In the genomic region with DNA sequence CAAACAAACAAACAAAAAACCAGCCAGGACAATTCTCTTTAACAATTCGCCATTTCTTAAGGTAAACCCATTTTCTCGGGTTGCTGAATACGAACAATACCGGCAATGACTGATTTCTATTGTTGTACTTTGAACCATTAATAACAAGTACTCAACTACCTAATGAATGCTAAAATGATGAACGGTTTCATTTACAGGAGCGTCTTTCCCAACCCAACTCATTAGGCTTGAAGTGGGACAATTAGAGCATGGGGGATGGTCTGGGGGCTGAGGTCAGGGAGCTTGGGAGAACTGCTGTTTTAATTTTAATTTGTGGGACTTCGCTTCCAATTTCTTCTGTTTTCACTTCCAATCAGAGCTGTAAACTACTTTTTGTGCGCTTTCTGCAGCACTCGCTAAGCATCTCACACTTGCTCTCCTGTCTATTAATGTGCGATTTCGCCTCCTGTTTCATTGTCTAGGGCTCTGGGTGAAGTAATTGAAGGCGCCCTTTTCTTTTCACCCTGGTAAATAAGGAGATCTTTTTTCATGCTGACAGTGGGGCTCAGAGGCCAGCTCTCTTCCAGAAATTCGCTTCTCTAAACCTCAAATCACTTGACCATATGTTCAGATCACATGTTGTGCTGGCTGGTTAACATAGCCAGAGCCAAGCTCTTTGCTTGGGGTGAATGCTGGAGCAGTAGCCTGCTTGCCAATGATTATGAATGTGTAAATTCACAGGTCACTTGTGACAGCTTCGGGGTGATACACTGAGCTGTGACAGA, we compare ENCODE assay signal across 14 mouse cellular contexts.
DNase-seq lines count a peak whose midpoint lies in the region; ATAC-seq lines count a peak whose summit lies in the region.
"Had no signal": no experiment of that assay in that cellular context is flagged by ENCODE, and none has a peak within 500 bp of the region (broad histone marks: within the 10 kb centered on the region; RNA-seq: fewer than 3 reads in every experiment).

No protein-coding gene starts in this region.

- H3K9ac ChIP-seq in embryonic facial prominence, embryonic 11.5 days (replicated peaks; ENCODE audit: low read length) = no peak overlapping the region
- no peak overlapping the region for H3K9ac ChIP-seq in hindbrain, embryonic 16.5 days (ENCODE audit: low read depth, low read length)
- H3K9ac ChIP-seq: limb, embryonic 12.5 days had no signal

- no peaks in the 10 kb centered on the region for H3K36me3 ChIP-seq in embryonic facial prominence, embryonic 11.5 days (replicated peaks; ENCODE audit: control insufficient read depth, insufficient read depth, low read depth, low read length)
- no peaks in the 10 kb centered on the region for H3K36me3 ChIP-seq in embryonic facial prominence, embryonic 10.5 days (replicated peaks)
- H3K36me3 ChIP-seq in forebrain, embryonic 10.5 days (replicated peaks) = no peaks in the 10 kb centered on the region
- no peaks in the 10 kb centered on the region for H3K36me3 ChIP-seq in hindbrain, embryonic 16.5 days (ENCODE audit: control insufficient read depth, insufficient read depth, low read length)
- H3K36me3 ChIP-seq: G1E; limb, embryonic 12.5 days had no signal

- peak; percentile 4 for DNase-seq in embryonic facial prominence, embryonic 11.5 days (ENCODE audit: low spot score)
- no peak for DNase-seq in embryonic facial prominence, embryonic 10.5 days (ENCODE audit: low spot score)
- DNase-seq in forebrain, embryonic 10.5 days (ENCODE audit: extremely low spot score, low spot score) = peak; percentile 26
- peak; percentile 81 for DNase-seq in retina, embryonic 14.5 days (ENCODE audit: low spot score)
- DNase-seq in spleen, postnatal 10 days (ENCODE audit: low spot score in 2 of 2) = no peak
- DNase-seq: adrenal gland, postnatal 10 days; heart, postnatal 36 days; kidney, postnatal 4 days had no signal

- WGBS in embryonic facial prominence, embryonic 11.5 days = 68% methylated on average over 14 of the region's 14 CpGs
- 68% methylated on average over 14 of the region's 14 CpGs for WGBS in embryonic facial prominence, embryonic 10.5 days
- 48% methylated on average over 14 of the region's 14 CpGs for WGBS in forebrain, embryonic 10.5 days
- WGBS in hindbrain, embryonic 16.5 days = 32% methylated on average over 14 of the region's 14 CpGs

- no peak overlapping the region for H3K4me2 ChIP-seq in embryonic facial prominence, embryonic 11.5 days (ENCODE audit: low read depth, low read length)
- peak overlapping the region; percentile 0; the same call in 1 of the 2 replicates for H3K4me2 ChIP-seq in hindbrain, embryonic 16.5 days (ENCODE audit: low read length)
- H3K4me2 ChIP-seq: limb, embryonic 12.5 days had no signal

- H3K9me3 ChIP-seq in embryonic facial prominence, embryonic 11.5 days (replicated peaks; ENCODE audit: control insufficient read depth, low read length) = no peaks in the 10 kb centered on the region
- H3K9me3 ChIP-seq in embryonic facial prominence, embryonic 10.5 days = no peaks in the 10 kb centered on the region
- H3K9me3 ChIP-seq in forebrain, embryonic 10.5 days = no peaks in the 10 kb centered on the region
- no peaks in the 10 kb centered on the region for H3K9me3 ChIP-seq in hindbrain, embryonic 16.5 days (ENCODE audit: control insufficient read depth, low read length)
- H3K9me3 ChIP-seq: G1E; limb, embryonic 12.5 days had no signal

- H3K4me3 ChIP-seq in embryonic facial prominence, embryonic 11.5 days (ENCODE audit: low read depth, low read length) = no peak overlapping the region
- H3K4me3 ChIP-seq in embryonic facial prominence, embryonic 10.5 days = no peak overlapping the region
- H3K4me3 ChIP-seq in forebrain, embryonic 10.5 days = peak overlapping the region; percentile 19
- no peak overlapping the region for H3K4me3 ChIP-seq in hindbrain, embryonic 16.5 days (ENCODE audit: low read length)
- H3K4me3 ChIP-seq: limb, embryonic 12.5 days had no signal

- H3K27me3 ChIP-seq in embryonic facial prominence, embryonic 11.5 days (ENCODE audit: control insufficient read depth, insufficient read depth, low read length) = no peaks in the 10 kb centered on the region
- no peaks in the 10 kb centered on the region for H3K27me3 ChIP-seq in embryonic facial prominence, embryonic 10.5 days (replicated peaks; ENCODE audit: low read depth, poor library complexity, severe bottlenecking)
- H3K27me3 ChIP-seq in forebrain, embryonic 10.5 days (ENCODE audit: poor library complexity, severe bottlenecking) = no peaks in the 10 kb centered on the region
- H3K27me3 ChIP-seq in hindbrain, embryonic 16.5 days (replicated peaks; ENCODE audit: control insufficient read depth, insufficient read depth, low read length) = no peaks in the 10 kb centered on the region
- H3K27me3 ChIP-seq: limb, embryonic 12.5 days had no signal

- H3K4me1 ChIP-seq in embryonic facial prominence, embryonic 11.5 days (ENCODE audit: control insufficient read depth, insufficient read depth, low read length) = no peaks in the 10 kb centered on the region
- peaks cover 5% of the 10 kb centered on the region; the same call in 1 of the 2 replicates for H3K4me1 ChIP-seq in embryonic facial prominence, embryonic 10.5 days
- H3K4me1 ChIP-seq in forebrain, embryonic 10.5 days = peaks cover 20% of the 10 kb centered on the region
- H3K4me1 ChIP-seq in hindbrain, embryonic 16.5 days (ENCODE audit: control insufficient read depth, insufficient read depth, low read depth, low read length) = peaks cover 4% of the 10 kb centered on the region

- peak; percentile 59; the same call in 1 of the 2 replicates for ATAC-seq in embryonic facial prominence, embryonic 11.5 days (replicated peaks; ENCODE audit: insufficient number of reproducible peaks, low FRiP score, low TSS enrichment, low read depth)
- peak; percentile 89 for ATAC-seq in hindbrain, embryonic 16.5 days
- ATAC-seq in erythroblast, adult 5-6 weeks (replicated peaks; ENCODE audit: low FRiP score, poor library complexity, severe bottlenecking) = no peak
- ATAC-seq in megakaryocyte progenitor cell, adult 5-6 weeks (replicated peaks; ENCODE audit: poor library complexity) = no peak
- ATAC-seq: lung, postnatal 0 days had no signal

- H3K27ac ChIP-seq in embryonic facial prominence, embryonic 11.5 days (replicated peaks; ENCODE audit: low read depth, low read length) = no peak overlapping the region
- H3K27ac ChIP-seq in embryonic facial prominence, embryonic 10.5 days (replicated peaks) = no peak overlapping the region
- peak overlapping the region; percentile 81 for H3K27ac ChIP-seq in forebrain, embryonic 10.5 days
- peak overlapping the region; percentile 64 for H3K27ac ChIP-seq in hindbrain, embryonic 16.5 days (ENCODE audit: low read depth, low read length)
- H3K27ac ChIP-seq: limb, embryonic 12.5 days had no signal

Comparison
In these comparisons a context has a peak if more than half of its experiments do, and no peak if none do; other contexts are left out.
1. DNase-seq: peak in embryonic facial prominence, embryonic 11.5 days (single experiment), forebrain, embryonic 10.5 days (single experiment) and retina, embryonic 14.5 days (single experiment); none in embryonic facial prominence, embryonic 10.5 days (single experiment) and spleen, postnatal 10 days (0 of 2).
2. ATAC-seq: peak in embryonic facial prominence, embryonic 11.5 days (single experiment) and hindbrain, embryonic 16.5 days (single experiment); none in erythroblast, adult 5-6 weeks (single experiment) and megakaryocyte progenitor cell, adult 5-6 weeks (single experiment).
3. H3K27ac ChIP-seq: peak in forebrain, embryonic 10.5 days (single experiment) and hindbrain, embryonic 16.5 days (single experiment); none in embryonic facial prominence, embryonic 11.5 days (single experiment) and embryonic facial prominence, embryonic 10.5 days (single experiment).